Mouse (Mus musculus): ENCODE measurements at regions not wholly inside any gene's neighbourhood (a gene's known extent, or its start where the extent isn't known, plus 50 kb on each side); places are given as distances from the start of the nearest gene placed in this dataset.
A peak's percentile ranks its signal among the peaks of the same experiment; 100 is the strongest.

DNA sequence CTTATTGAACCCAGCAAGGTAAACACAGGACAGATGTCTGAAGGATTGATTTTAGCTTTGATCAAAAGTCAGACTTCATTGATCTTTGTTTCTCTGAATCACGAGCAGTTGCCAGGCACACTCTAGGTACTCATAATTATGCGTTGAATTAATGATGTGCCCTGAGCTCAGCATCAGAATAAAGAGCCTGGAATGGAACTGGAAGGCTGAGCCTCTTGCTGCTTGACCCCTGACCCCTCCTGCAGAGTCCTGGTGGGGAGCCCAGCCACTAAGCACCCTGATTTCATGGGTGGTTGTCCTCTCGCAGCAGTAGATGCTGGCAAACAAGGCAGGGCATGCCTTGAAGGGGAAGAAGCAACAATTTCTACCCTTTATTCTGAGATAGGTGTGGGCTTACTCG lies 64.9 kb upstream of the Noct start:
- Histone ChIP-seq H3K36me3 (ENCODE audit: control insufficient read depth, insufficient read depth, low read length) (no peaks in the 10 kb centered on the region), H3K27ac (replicated peaks; ENCODE audit: low read depth, low read length) (no peak overlapping the region), H3K4me2 (ENCODE audit: low read depth, low read length) (no peak overlapping the region), H3K4me3 (ENCODE audit: low read depth, low read length) (no peak overlapping the region), H3K4me1 (ENCODE audit: control insufficient read depth, insufficient read depth, low read length) (peaks cover 23% of the 10 kb centered on the region), H3K9ac (ENCODE audit: low read depth, low read length) (no peak overlapping the region), H3K27me3 (replicated peaks; ENCODE audit: control insufficient read depth, insufficient read depth, low read length) (no peaks in the 10 kb centered on the region), H3K9me3 (ENCODE audit: control insufficient read depth, low read length) (no peaks in the 10 kb centered on the region)
- 37% methylated on average over 4 of the region's 4 CpGs for WGBS
- ATAC-seq (ENCODE audit: low read depth), result no peak
- DNase-seq (ENCODE audit: low spot score), result no peak

GRCm38 (mm10) chr3:51159881-51160280 lies 64.4 kb upstream of the Noct start:
- H3K27ac ChIP-seq (replicated peaks; ENCODE audit: low read depth, low read length), result no peak overlapping the region
- WGBS, result 67% methylated on average over 9 of the region's 9 CpGs
- no peak overlapping the region for H3K4me3 ChIP-seq (ENCODE audit: low read depth, low read length)
- ATAC-seq (ENCODE audit: low read depth) (no peak), DNase-seq (ENCODE audit: low spot score) (no peak)
- H3K9ac ChIP-seq (ENCODE audit: low read depth, low read length), result no peak overlapping the region
- H3K27me3 ChIP-seq (replicated peaks; ENCODE audit: control insufficient read depth, insufficient read depth, low read length), result no peaks in the 10 kb centered on the region
- H3K9me3 ChIP-seq (ENCODE audit: control insufficient read depth, low read length), result no peaks in the 10 kb centered on the region
- peaks cover 23% of the 10 kb centered on the region for H3K4me1 ChIP-seq (ENCODE audit: control insufficient read depth, insufficient read depth, low read length)
- H3K36me3 ChIP-seq (ENCODE audit: control insufficient read depth, insufficient read depth, low read length), result no peaks in the 10 kb centered on the region
- H3K4me2 ChIP-seq (ENCODE audit: low read depth, low read length), result no peak overlapping the region

- Histone ChIP-seq H3K27me3 (replicated peaks; ENCODE audit: control insufficient read depth, insufficient read depth, low read length) (no peaks in the 10 kb centered on the region), H3K27ac (replicated peaks; ENCODE audit: low read depth, low read length) (no peak overlapping the region), H3K4me2 (ENCODE audit: low read depth, low read length) (no peak overlapping the region), H3K9me3 (ENCODE audit: control insufficient read depth, low read length) (no peaks in the 10 kb centered on the region), H3K36me3 (ENCODE audit: control insufficient read depth, insufficient read depth, low read length) (no peaks in the 10 kb centered on the region), H3K4me3 (ENCODE audit: low read depth, low read length) (no peak overlapping the region), H3K4me1 (ENCODE audit: control insufficient read depth, insufficient read depth, low read length) (peaks cover 16% of the 10 kb centered on the region), H3K9ac (ENCODE audit: low read depth, low read length) (no peak overlapping the region)
- no peak for ATAC-seq (ENCODE audit: low read depth)
- no peak for DNase-seq (ENCODE audit: low spot score)
- whole genome bisulfite sequencing, result 84% methylated on average over 7 of the region's 7 CpGs
These were observed 63.6 kb upstream of the Noct start for GRCm38 (mm10) chr3:51160625-51161024.

- no peaks in the 10 kb centered on the region for H3K4me1 ChIP-seq (ENCODE audit: control insufficient read depth, insufficient read depth, low read length)
- H3K4me3 ChIP-seq (ENCODE audit: low read depth, low read length), result no peak overlapping the region
- no peaks in the 10 kb centered on the region for H3K9me3 ChIP-seq (ENCODE audit: control insufficient read depth, low read length)
- no peak overlapping the region for H3K9ac ChIP-seq (ENCODE audit: low read depth, low read length)
- DNase-seq (ENCODE audit: low spot score) (no peak), ATAC-seq (ENCODE audit: low read depth) (no peak)
- H3K36me3 ChIP-seq (ENCODE audit: control insufficient read depth, insufficient read depth, low read length), result no peaks in the 10 kb centered on the region
- H3K27me3 ChIP-seq (replicated peaks; ENCODE audit: control insufficient read depth, insufficient read depth, low read length), result no peaks in the 10 kb centered on the region
- no peak overlapping the region for H3K4me2 ChIP-seq (ENCODE audit: low read depth, low read length)
- 70% methylated on average over 30 of the region's 30 CpGs for WGBS
- H3K27ac ChIP-seq (replicated peaks; ENCODE audit: low read depth, low read length), result no peak overlapping the region
These were observed 54.9 kb upstream of the Noct start for GRCm38 (mm10) chr3:51169150-51169925.

- no peaks in the 10 kb centered on the region for H3K4me1 ChIP-seq (ENCODE audit: control insufficient read depth, insufficient read depth, low read length)
- ATAC-seq (ENCODE audit: low read depth), result peak; percentile 70; the same call in 1 of the 2 replicates
These were observed 53.9 kb upstream of the Noct start for GRCm38 (mm10) chr3:51170225-51170852.

More at GRCm38 (mm10) chr3:51170225-51170852, 53.9 kb upstream of the Noct start:
- no peaks in the 10 kb centered on the region for H3K27me3 ChIP-seq (replicated peaks; ENCODE audit: control insufficient read depth, insufficient read depth, low read length)
- no peaks in the 10 kb centered on the region for H3K36me3 ChIP-seq (ENCODE audit: control insufficient read depth, insufficient read depth, low read length)
- 25% methylated on average over 19 of the region's 19 CpGs for WGBS
- H3K27ac ChIP-seq (replicated peaks; ENCODE audit: low read depth, low read length), result no peak overlapping the region
- no peak overlapping the region for H3K4me3 ChIP-seq (ENCODE audit: low read depth, low read length)
- no peak overlapping the region for H3K4me2 ChIP-seq (ENCODE audit: low read depth, low read length)
- no peaks in the 10 kb centered on the region for H3K9me3 ChIP-seq (ENCODE audit: control insufficient read depth, low read length)
- H3K9ac ChIP-seq (ENCODE audit: low read depth, low read length), result no peak overlapping the region
- peak; percentile 74 for DNase-seq (ENCODE audit: low spot score)

All from embryonic facial prominence, embryonic 14.5 days (tissue).